Mouse (Mus musculus): ENCODE data around the gene Hspb3.

GRCm38 (mm10) chr13:113615971-113616671 is 47.4 kb downstream of the Hspb3 start:
- TF ChIP-seq CTCF (IDR thresholded peaks at IDR 0.05; ENCODE audit: control insufficient read depth, insufficient read depth, insufficient read length) (no peak), USF1 (IDR thresholded peaks at IDR 0.05; ENCODE audit: low read depth) (no peak)

Data from C2C12 (cell line).